Mouse (Mus musculus): Measurements from ENCODE around the gene Clstn1.

Gene Clstn1

GRCm38 (mm10) chr4:149634966-149635365, 48.7 kb downstream of the Clstn1 start:
- no peak for DNase-seq (ENCODE audit: low read depth, low spot score)

- no peak for DNase-seq (ENCODE audit: low read depth, low spot score)
These were observed 49.7 kb downstream of the Clstn1 start for GRCm38 (mm10) chr4:149635915-149636415.

- DNase-seq (ENCODE audit: low read depth, low spot score): no peak
These were observed 51.7 kb downstream of the Clstn1 start for GRCm38 (mm10) chr4:149637942-149638341.

GRCm38 (mm10) chr4:149640831-149641230, 54.6 kb downstream of the Clstn1 start:
- DNase-seq (ENCODE audit: low read depth, low spot score): no peak

GRCm38 (mm10) chr4:149641400-149641799, 55.1 kb downstream of the Clstn1 start:
- DNase-seq (ENCODE audit: low read depth, low spot score): no peak

- no peak for DNase-seq (ENCODE audit: low read depth, low spot score)
These were observed 55.7 kb downstream of the Clstn1 start for GRCm38 (mm10) chr4:149641956-149642355.

- no peak for DNase-seq (ENCODE audit: low read depth, low spot score)
These were observed 59.5 kb downstream of the Clstn1 start for GRCm38 (mm10) chr4:149645761-149646160.

- DNase-seq (ENCODE audit: low read depth, low spot score): peak; percentile 74
These were observed 62.0 kb downstream of the Clstn1 start for GRCm38 (mm10) chr4:149648031-149648805.

GRCm38 (mm10) chr4:149650493-149651193, 64.4 kb downstream of the Clstn1 start:
- DNase-seq (ENCODE audit: low read depth, low spot score): no peak

GRCm38 (mm10) chr4:149654232-149654631, 68.0 kb downstream of the Clstn1 start:
- no peak for DNase-seq (ENCODE audit: low read depth, low spot score)

- no peak for DNase-seq (ENCODE audit: low read depth, low spot score)
These were observed 71.7 kb downstream of the Clstn1 start for GRCm38 (mm10) chr4:149657858-149658416.

GRCm38 (mm10) chr4:149659495-149660116, 73.3 kb downstream of the Clstn1 start:
- DNase-seq (ENCODE audit: low read depth, low spot score): no peak

- no peak for DNase-seq (ENCODE audit: low read depth, low spot score)
These were observed 74.3 kb downstream of the Clstn1 start for GRCm38 (mm10) chr4:149660598-149660997.

GRCm38 (mm10) chr4:149661967-149662589, 75.8 kb downstream of the Clstn1 start:
- no peak for DNase-seq (ENCODE audit: low read depth, low spot score)

- DNase-seq (ENCODE audit: low read depth, low spot score): no peak
These were observed 77.7 kb downstream of the Clstn1 start for GRCm38 (mm10) chr4:149663849-149664503.

- no peak for DNase-seq (ENCODE audit: low read depth, low spot score)
These were observed 78.9 kb downstream of the Clstn1 start for GRCm38 (mm10) chr4:149665016-149665691.

- DNase-seq (ENCODE audit: low read depth, low spot score): no peak
These were observed 79.4 kb downstream of the Clstn1 start for GRCm38 (mm10) chr4:149665692-149666090.

GRCm38 (mm10) chr4:149671175-149671574, 84.9 kb downstream of the Clstn1 start:
- DNase-seq (ENCODE audit: low read depth, low spot score): no peak

GRCm38 (mm10) chr4:149672747-149673146, 86.5 kb downstream of the Clstn1 start:
- no peak for DNase-seq (ENCODE audit: low read depth, low spot score)

- no peak for DNase-seq (ENCODE audit: low read depth, low spot score)
These were observed 88.6 kb downstream of the Clstn1 start for GRCm38 (mm10) chr4:149674814-149675377.
